Mouse (Mus musculus) gastrocnemius, postnatal 25 days (tissue): ENCODE measurements around the gene Tmem50b. TPM values are rescaled to one million over a fixed set of nuclear protein-coding genes. Genes with fewer than 3 reads are reported as not detected.
"Not testable (repeated sequence)": the region's sequence is repeated elsewhere in the genome, so short reads cannot be mapped to it uniquely, and the experiment has no call there.

Experiments
- DNase-seq: peaks from one replicate; pipeline ENCODE4 v3.0.0; 2022
- microRNA-seq, 2 experiments: library from miRNA; unstranded; fragments of <30 nt; microRNA quantifications; one replicate each; pipeline ENCODE4 v1.2.0; 2021; ENCODE audit warnings: borderline replicate concordance in 2 of 2
- total RNA-seq, 2 experiments: library from RNA; stranded (reverse); gene quantifications; 1 replicate in 1 of 2; 2 replicates in 1 of 2; pipeline ENCODE4 v1.2.3; 2021

Gene Tmem50b
- total RNA-seq, 2 experiments from 2014 or later = 18.2 to 18.5 TPM

DNA sequence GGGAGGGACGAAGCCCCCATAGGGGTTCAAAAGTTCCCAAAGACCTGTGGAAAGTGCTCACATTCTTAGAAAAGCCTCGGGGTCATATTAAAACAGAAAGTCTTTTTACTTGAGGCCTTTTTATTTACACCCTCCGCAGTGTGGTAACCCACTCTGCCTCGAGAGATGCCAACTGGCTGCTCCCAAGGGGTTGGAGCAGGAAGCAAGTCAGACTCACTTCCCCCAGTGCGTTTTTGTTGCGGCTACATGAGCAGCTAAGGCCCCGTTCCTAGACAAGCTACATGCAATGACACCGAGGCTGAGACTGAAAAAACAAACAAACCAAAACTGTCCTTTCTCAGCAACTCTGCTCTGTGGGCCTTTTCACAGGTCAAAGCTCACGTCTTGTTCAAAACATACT, 59.1 kb downstream of the Tmem50b start:
- DNase-seq = no peak

DNA sequence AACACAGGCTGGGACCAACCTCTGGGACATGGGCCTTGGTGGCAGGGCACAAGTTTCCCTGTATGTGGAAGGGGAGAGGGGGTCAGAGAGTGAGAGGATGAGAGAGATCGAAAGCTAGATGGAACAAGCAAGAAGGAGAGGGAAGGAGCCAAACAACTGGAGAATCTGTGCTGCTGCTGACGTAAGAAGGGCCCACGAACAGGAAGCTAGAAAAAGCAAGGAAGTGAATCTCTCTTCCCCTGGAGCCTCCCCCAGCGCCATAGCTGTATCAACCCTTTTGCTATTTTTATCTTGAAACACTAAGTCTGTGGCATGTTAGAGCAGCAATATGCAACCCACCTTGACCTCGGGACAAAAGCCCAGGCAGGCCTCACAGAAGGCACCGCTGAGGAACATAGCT, 59.5 kb downstream of the Tmem50b start:
- DNase-seq = no peak

DNA sequence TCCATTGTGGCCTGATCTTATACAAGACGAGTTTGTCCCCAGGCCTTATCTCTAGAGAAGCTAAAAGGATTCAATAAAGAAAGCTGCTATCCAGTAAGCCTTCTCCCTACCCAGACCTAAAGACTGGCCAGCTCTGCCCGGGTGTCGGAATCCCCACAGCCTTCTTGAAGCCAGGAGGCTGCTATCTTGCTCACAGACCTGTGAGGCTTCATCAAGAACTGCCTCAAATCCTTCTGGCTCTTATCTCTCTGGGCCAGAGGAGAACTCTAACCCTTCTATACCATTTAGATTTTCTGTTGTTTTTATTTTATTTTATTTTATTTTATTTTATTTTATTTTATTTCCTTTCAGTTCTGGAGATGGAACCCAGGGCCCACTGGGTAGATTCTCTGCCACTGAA, 60.5 kb downstream of the Tmem50b start:
- DNase-seq = no peak

DNA sequence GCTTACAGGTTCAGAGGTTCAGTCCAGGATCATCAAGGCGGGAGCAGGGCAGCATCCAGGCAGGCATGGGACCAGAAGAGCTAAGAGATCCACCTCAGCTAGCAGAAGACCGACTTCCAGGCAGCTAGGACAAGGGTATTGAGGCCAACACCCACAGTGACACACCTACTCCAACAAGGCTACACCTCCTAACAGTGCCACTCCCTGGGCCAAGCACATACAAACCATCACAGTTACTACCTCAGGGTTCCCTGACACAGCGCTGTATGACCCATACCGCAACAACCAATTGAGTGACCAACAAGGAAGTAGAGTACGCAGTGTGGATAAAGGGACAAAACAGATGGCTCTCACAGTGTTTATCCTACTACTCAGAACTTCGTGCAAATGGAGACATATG, 61.2 kb downstream of the Tmem50b start:
- no peak for DNase-seq

DNA sequence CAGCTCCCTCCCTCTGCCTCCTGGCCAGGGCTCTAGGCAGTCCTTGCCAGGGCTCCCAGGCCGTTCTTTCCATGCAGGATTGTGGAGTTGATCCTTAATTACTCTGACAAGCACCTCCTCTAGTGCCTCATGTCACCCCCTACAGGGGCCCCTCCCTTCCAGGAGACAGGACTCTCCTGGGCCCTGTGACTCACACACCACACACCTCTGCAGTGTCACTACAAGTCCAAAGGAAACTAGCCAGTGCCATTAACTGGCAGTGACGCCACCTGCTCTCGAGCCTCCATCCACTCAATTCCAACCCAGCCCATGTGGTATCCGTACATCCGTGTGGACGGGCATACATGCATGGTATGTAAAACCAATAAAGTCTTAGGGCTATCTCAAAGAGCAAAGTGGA, 62.7 kb downstream of the Tmem50b start:
- DNase-seq = no peak

DNA sequence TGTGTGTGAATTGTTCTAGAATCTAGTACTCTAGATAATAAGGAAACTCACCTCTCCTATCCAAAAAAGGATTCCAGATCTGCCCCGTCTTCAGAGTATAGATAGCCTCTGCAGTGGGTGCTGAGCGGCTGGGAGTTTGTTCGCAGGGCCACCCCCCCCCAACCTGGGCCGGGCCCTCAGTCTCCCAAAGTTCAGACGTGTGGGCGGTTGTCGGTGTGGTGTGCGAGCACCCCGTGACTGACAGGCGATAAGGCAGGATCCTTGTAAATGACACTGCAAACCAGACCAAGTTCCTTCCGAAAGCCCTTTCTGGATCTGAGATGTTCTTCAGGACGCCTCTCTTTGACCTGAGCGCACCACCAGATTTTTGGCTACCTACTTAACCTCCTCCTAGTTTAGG, 63.1 kb downstream of the Tmem50b start:
- no peak for DNase-seq

DNA sequence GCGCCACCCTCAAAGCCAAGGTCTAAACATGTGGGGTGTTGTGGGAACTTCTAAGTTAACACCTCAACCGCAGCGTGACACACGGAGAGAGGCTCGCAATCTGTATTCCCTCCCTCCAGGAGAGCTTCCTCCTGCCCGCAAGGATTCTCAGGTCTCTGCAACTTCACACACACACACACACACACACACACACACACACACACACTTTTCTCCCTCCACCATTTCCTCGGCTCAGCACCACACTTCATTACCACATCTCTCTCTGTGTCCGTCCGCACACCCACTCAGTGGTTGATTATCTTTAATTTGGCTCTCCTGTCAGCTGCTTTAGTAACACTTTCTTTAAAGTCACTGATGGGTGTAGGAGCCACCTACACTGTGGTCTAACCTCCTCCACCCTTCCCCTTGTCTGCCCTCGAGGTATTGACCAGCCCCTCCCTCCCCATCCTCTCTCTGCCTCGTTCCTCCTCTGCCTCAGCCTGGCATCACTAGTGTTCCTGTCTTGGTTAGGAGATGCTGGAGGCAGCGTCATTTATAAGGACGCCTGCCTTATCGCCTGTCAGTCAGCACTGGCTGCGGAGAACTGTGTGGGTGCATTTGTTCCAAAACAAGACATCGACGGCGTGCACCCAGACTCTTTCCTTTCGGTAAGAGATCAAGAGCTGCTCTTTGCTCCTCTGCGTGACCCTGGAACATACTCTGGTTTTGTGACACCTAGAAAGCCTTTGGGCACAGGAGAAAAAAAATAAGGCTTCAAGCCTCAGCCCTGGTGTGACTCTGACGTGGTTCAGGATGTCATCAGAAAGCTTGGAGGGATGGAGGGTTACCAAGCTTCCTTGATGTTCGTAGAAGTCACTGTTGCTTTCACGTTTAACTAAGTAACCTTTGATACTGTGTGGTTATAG, 64.3 kb downstream of the Tmem50b start:
- DNase-seq = no peak

DNA sequence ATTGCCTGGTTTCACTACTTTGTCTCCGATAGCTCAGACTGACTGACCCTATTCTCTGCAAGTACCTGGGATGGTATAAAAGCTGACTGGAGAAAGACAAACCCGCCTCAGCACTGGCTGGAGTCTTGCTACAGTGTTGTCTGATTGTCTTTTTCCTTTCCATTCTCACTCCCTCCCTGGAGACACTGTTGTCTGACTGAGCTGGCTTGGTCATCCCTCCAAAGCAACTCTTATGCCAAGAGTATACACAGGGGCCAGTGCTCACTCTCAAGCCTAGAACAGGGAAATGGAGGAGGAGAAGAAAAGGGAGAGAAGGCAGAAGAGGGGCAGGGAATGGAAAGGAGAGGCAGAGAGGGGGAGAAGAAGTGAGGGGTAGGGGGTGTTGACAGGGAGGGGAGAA, 65.2 kb downstream of the Tmem50b start:
- DNase-seq = no peak

DNA sequence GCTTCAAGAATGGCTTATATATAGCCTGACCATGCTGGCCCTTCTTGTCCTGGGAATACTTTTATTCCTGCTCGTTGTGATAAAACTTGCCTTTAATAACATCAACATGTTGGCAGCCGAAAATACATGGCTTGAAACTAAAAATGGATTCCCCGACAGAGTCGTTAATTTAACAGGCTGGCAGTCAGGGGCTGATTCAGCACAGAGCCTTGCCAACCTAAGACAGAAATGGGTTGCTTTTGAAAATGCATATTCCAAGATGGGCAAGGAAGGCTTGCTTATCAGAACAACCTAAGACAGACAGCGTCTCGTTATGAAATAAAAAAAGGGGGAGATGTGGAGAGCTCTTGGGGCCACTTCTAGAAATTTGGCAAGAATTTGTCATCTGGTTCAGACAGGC, 65.7 kb downstream of the Tmem50b start:
- DNase-seq = no peak

DNA sequence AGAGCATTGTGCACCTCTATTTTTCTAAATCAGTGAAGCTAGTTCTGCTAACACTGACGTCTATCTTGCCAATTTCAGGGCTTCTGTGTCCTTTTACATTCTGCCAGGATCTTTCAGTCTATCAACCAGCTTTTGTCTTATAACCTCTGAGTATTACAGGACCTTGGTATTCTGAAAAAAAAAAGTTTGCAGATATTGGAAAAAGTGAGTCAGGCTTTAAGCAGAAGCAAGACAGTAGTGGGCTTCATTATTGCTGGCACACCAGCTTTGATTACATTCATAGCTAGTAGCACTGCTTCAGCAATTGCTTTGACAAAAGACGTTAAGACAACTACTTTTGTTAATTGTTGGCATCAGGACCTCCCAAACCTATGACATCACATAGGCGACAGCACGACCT, 66.8 kb downstream of the Tmem50b start:
- DNase-seq = not testable (repeated sequence)

DNA sequence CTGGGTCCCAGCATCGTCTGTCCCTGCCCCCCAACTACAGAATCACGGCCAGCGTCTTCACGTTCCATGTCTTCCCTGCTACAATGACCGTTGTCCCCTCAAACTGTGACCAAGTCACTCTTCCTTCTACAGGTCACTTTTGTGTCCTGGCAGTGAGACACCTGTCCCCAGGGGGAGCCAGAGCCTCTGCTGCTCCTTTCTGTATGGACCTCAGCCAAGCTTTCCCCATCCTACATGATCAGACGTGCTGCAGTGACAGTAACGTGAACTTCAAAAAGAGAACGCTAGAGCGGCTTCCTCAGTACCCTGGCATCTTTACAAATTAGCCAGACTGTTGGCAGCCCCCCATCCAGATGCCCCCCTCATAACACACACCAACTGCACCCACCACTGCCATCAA, 69.0 kb downstream of the Tmem50b start:
- DNase-seq = no peak

DNA sequence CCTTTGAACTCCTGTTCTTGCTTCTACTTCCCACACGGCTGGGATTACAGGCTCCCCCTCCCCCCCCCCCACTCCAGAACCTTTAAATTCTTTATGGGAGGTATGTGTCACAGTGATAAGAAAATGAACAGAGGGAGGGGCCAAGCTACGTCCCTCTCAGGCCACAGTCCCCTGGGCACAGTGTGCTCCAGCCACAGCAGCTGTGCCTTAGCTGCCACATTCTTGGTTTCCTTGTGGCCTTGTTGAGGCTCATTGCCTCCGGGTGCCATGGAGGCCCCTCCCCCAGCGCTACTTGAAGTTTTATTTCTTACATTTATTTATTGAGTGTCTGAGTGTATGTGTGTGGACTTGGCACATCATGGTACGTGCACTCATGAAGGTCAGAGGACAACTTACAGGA, 70.1 kb downstream of the Tmem50b start:
- DNase-seq = no peak

DNA sequence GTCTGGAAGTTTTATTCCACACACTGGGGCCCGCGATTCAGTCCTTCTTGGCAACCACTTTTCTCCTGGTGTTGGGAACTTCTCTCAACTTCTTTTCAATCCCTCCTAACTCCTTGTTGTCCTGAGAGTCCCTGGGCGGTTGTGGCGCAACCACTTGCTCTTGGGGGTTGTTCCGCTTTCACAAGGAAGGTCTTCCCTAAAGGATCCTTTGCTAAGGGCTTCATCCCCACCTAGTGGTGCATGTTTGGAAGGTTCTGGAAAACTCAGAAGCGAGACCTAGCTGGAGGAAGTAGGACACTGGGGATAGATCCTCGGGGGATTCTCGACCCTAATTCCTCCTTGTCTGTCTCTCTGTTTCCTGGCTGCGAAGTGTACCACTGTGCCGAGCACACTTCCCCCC, 70.5 kb downstream of the Tmem50b start:
- peak; percentile 52 for DNase-seq

DNA sequence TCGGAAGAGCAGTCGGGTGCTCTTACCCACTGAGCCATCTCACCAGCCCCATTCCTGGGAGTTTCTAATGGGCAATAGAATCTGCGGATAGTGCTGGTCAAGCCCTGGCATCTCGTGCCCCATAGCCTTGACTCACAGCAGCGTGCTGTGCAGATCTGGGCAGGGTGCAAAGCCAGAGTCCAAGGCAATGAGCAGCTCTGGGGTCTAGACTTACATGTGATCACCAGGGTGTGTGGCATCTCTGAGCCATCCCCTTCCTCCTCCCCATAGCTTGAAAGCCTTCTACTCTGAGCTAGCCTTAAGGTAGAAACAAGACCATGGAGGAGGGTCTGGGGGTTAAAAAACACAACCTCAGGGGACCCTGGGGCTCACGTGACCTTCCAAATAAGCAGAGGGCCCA, 71.3 kb downstream of the Tmem50b start:
- DNase-seq = no peak

Small RNA genes lying within 50 kb of the gene (microRNA-seq; reads per million reads assigned to microRNA genes)
- 0 reads per million in 2 experiments for gene Mir6367

Other genes starting within 250 kb of the Tmem50b start
- gene Ifnar2, start 225.0 kb downstream of the Tmem50b start, total RNA-seq = 1 to 10 TPM; 7.1 to 10.0 TPM
- gene Gm21970, start 206.1 kb downstream of the Tmem50b start, total RNA-seq = not detected
- 1 to 10 TPM; 5.0 to 6.3 TPM for gene Il10rb, start 191.6 kb downstream of the Tmem50b start, total RNA-seq
- gene Ifnar1, start 112.6 kb downstream of the Tmem50b start, total RNA-seq = 10 to 100 TPM; 11.3 to 15.4 TPM
- gene Ifngr2, start 50.7 kb downstream of the Tmem50b start, total RNA-seq = 10 to 100 TPM; 50.5 to 71.4 TPM
- gene Dnajc28, start 21.2 kb upstream of the Tmem50b start, total RNA-seq = 10 to 100 TPM; 11.8 to 12.7 TPM
- gene Gart, start 49.2 kb upstream of the Tmem50b start, total RNA-seq = 10 to 100 TPM; 49.2 to 56.0 TPM
- gene Son, start 49.7 kb upstream of the Tmem50b start, total RNA-seq = 10 to 100 TPM; 89.3 to 90.5 TPM
- gene Donson, start 91.0 kb upstream of the Tmem50b start, total RNA-seq = 1 to 10 TPM in 1 of 2 experiments, under 1 TPM in 1; 0.84 to 1.1 TPM
- gene Cryzl1, start 131.2 kb upstream of the Tmem50b start, total RNA-seq = 10 to 100 TPM; 12.1 to 20.0 TPM
- gene Itsn1, start 131.5 kb upstream of the Tmem50b start, total RNA-seq = 10 to 100 TPM; 55.3 to 60.5 TPM